Mouse (Mus musculus) C2C12 (cell line): ENCODE results near the gene Nudt3. TPM values are rescaled to one million over a fixed set of nuclear protein-coding genes. Genes with fewer than 3 reads are reported as not detected.

Source experiments
- H3K27me3 ChIP-seq: one replicate; pipeline ENCODE4 v1.6.1; 2011; ENCODE audit not compliant: control insufficient read depth, insufficient read depth, insufficient read length
- H3K36me3 ChIP-seq: one replicate; pipeline ENCODE4 v1.6.1; 2011; ENCODE audit not compliant: control insufficient read depth, insufficient read depth
- H3K4me3 ChIP-seq: one replicate; pipeline ENCODE4 v1.5.1; 2011; ENCODE audit warnings: mild to moderate bottlenecking, control low read depth; ENCODE audit not compliant: poor library complexity, insufficient read depth, severe bottlenecking
- H3K79me2 ChIP-seq: one replicate; pipeline ENCODE4 v1.6.1; 2011; ENCODE audit not compliant: control insufficient read depth, insufficient read depth
- H3K79me3 ChIP-seq: one replicate; pipeline ENCODE4 v1.6.1; 2011; ENCODE audit warnings: low read depth, control low read depth
- H3ac ChIP-seq: one replicate; pipeline ENCODE3; 2011; ENCODE audit warnings: low read depth; ENCODE audit not compliant: control insufficient read depth, insufficient read length
- CEBPB ChIP-seq: IDR thresholded peaks from one replicate; pipeline ENCODE4 v1.6.1; 2011; ENCODE audit warnings: low read depth, mild to moderate bottlenecking, control low read depth, moderate library complexity
- CTCF ChIP-seq: IDR thresholded peaks from one replicate; pipeline ENCODE4 v1.5.1; 2011; ENCODE audit not compliant: control insufficient read depth, insufficient read depth, insufficient read length
- FOSL1 ChIP-seq: IDR thresholded peaks from one replicate; pipeline ENCODE4 v1.8.0; 2011; ENCODE audit warnings: mild to moderate bottlenecking, low read length; ENCODE audit not compliant: poor library complexity, insufficient read depth, severe bottlenecking
- MAX ChIP-seq: IDR thresholded peaks from one replicate; pipeline ENCODE4 v1.6.1; 2011; ENCODE audit warnings: mild to moderate bottlenecking, control low read depth
- MYOD1 ChIP-seq: IDR thresholded peaks from one replicate; pipeline ENCODE4 v1.6.1; 2011; ENCODE audit warnings: low read depth; ENCODE audit not compliant: control insufficient read depth, insufficient read length
- MYOG ChIP-seq: IDR thresholded peaks from one replicate; pipeline ENCODE4 v1.6.1; 2011; ENCODE audit not compliant: control insufficient read depth, insufficient read length; ENCODE audit errors: extremely low read depth
- USF1 ChIP-seq: IDR thresholded peaks from one replicate; pipeline ENCODE4 v1.6.1; 2011; ENCODE audit warnings: low read depth, mild to moderate bottlenecking, control low read depth, moderate library complexity
- polyA plus RNA-seq: library from polyadenylated mRNA; unstranded; fragments of >200 nt; fragmentation: generic; extraction: Trizol; gene quantifications from one replicate; pipeline ENCODE4 v1.2.1, GENCODE M21; 2012; ENCODE audit warnings: missing spikeins

Gene Nudt3
- polyA plus RNA-seq, 1 experiment, result 123 TPM

- peaks cover 94% of the 10 kb centered on the region for H3K79me3 ChIP-seq
- TF ChIP-seq FOSL1 (no peak), CEBPB (no peak), USF1 (no peak), MAX (no peak), CTCF (no peak), MYOG (no peak), MYOD1 (no peak)
- no peak overlapping the region for H3K4me3 ChIP-seq
- no peaks in the 10 kb centered on the region for H3K27me3 ChIP-seq
- H3K36me3 ChIP-seq, result peaks cover 6% of the 10 kb centered on the region
- H3ac ChIP-seq, result no peak overlapping the region
- H3K79me2 ChIP-seq, result peaks cover 100% of the 10 kb centered on the region
These were observed 11.8 kb downstream of the Nudt3 start for GRCm38 (mm10) chr17:27611519-27611884.

GRCm38 (mm10) chr17:27610679-27611518 lies 12.4 kb downstream of the Nudt3 start:
- Histone ChIP-seq H3ac (no peak overlapping the region), H3K36me3 (peaks cover 6% of the 10 kb centered on the region), H3K4me3 (no peak overlapping the region), H3K79me2 (peaks cover 100% of the 10 kb centered on the region), H3K27me3 (no peaks in the 10 kb centered on the region), H3K79me3 (peaks cover 96% of the 10 kb centered on the region)
- no peak for TF ChIP-seq CTCF
- no peak for TF ChIP-seq USF1
- TF ChIP-seq MYOG, result no peak
- TF ChIP-seq FOSL1, result no peak
- TF ChIP-seq MAX, result no peak
- no peak for TF ChIP-seq MYOD1
- TF ChIP-seq CEBPB, result no peak

- H3K79me3 ChIP-seq, result peaks cover 89% of the 10 kb centered on the region
- H3K79me2 ChIP-seq, result peaks cover 96% of the 10 kb centered on the region
- TF ChIP-seq CTCF (no peak), MAX (no peak), MYOD1 (no peak), CEBPB (no peak), FOSL1 (no peak), USF1 (no peak), MYOG (no peak)
- no peaks in the 10 kb centered on the region for H3K27me3 ChIP-seq
- no peak overlapping the region for H3ac ChIP-seq
- H3K4me3 ChIP-seq, result no peak overlapping the region
- peaks cover 6% of the 10 kb centered on the region for H3K36me3 ChIP-seq
These were observed 13.7 kb downstream of the Nudt3 start for GRCm38 (mm10) chr17:27609576-27609975.

GRCm38 (mm10) chr17:27603522-27604234 lies 19.6 kb downstream of the Nudt3 start:
- H3ac ChIP-seq, result no peak overlapping the region
- peaks cover 10% of the 10 kb centered on the region for H3K36me3 ChIP-seq
- no peaks in the 10 kb centered on the region for H3K27me3 ChIP-seq
- peak; percentile 6 for TF ChIP-seq MYOD1
- no peak for TF ChIP-seq CEBPB
- no peak overlapping the region for H3K4me3 ChIP-seq
- H3K79me2 ChIP-seq, result peaks cover 91% of the 10 kb centered on the region
- H3K79me3 ChIP-seq, result peaks cover 76% of the 10 kb centered on the region

- TF ChIP-seq MYOG (no peak), FOSL1 (no peak), CTCF (no peak), MAX (no peak), CEBPB (no peak), MYOD1 (no peak), USF1 (no peak)
- peaks cover 91% of the 10 kb centered on the region for H3K79me2 ChIP-seq
- H3K79me3 ChIP-seq, result peaks cover 77% of the 10 kb centered on the region
- H3K36me3 ChIP-seq, result peaks cover 5% of the 10 kb centered on the region
- no peak overlapping the region for H3ac ChIP-seq
- H3K4me3 ChIP-seq, result no peak overlapping the region
- H3K27me3 ChIP-seq, result no peaks in the 10 kb centered on the region
These were observed 20.3 kb downstream of the Nudt3 start for GRCm38 (mm10) chr17:27603036-27603435.
